Mouse (Mus musculus): ENCODE measurements at regions not wholly inside any gene's neighbourhood (a gene's known extent, or its start where the extent isn't known, plus 50 kb on each side); places are given as distances from the start of the nearest gene placed in this dataset.

DNA sequence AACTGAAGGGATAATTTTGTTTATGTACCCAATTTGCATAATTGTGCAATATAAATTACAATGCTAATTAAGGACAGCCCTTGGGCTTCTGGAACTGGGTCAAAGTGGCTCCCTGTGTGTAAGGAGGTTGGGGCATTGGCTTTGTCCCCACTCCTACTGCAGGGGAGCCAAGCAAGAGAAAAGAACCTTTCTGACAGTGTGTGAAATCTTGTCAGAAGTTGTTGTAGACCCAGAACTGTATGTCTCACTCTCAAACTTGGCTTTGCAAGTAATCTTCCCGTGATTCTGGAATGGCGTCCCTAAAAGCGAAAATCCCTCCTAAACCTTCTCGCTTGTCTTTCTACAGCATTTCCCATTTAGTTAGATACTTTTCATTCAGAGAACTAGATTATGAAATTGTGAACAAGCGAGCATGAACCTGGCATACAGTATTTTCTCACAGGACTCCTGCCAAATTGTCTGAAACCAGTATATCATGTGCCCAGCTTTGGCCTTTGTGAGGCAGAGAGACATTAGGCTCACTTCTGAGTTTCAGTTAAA lies 83.8 kb upstream of the Gm11146 start:
- DNase-seq, result peak in 1 of 2 experiments; percentile 13

DNA sequence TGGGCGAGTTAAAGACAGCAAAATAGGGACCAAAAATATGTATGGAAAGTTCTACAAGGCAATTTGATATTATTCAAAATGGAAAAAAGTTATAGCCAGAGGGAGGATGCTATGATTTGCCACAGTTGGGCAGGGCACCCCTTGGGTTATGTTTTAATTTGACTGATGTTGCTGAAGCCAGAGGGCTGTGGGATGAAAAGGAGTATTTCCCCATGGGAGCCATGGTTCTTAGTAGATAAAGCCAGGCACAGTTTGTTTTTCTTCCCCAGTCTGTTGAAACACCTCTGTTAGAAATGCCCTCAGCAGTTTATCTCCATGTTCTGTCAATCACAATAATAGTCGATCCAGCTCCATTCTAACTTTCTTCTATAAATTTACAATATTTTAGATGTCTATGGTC lies 82.6 kb upstream of the Gm11146 start:
- no peak for DNase-seq

DNA sequence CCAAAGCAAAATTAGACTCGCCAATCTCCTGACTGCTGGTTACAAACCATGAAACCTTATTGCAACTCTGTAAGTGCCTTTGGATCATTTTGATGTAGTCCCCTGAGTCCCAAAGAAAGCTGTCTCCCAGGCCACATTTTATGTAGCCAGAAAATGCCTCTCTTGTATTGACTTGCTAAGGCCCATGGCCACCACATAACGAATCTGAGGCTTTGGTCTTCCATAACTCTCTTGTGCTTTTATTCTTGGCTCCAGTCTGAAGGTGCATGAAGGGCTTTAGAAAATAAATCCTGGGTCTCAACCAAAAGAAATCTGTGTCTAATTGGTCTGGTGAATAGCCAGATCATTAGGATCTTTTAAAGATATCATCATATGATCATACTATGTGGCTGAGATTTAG lies 77.3 kb upstream of the Gm11146 start:
- no peak for DNase-seq

DNA sequence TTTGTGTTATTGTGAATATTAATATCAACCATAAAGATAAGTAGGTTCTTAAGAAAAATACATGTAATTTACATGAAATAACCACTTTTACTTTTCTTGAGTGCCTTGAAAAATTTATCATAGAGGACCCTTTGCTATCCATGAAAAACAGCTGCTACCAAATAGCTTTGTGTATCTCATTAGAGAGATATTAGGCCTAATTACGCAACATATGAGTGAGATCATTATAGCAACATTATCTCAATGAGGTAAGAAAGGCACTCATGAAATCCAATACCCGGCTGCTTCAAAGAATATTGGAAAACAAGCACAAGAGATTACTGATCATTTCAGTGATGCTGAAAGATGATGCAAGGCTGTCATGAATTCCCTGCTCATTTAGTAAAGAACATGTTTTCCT lies 74.9 kb upstream of the Gm11146 start:
- peak in 1 of 2 experiments; percentile 22 for DNase-seq

- no peak for DNase-seq
These were observed 74.1 kb upstream of the Gm11146 start for GRCm38 (mm10) chr16:77675885-77676597.

DNA sequence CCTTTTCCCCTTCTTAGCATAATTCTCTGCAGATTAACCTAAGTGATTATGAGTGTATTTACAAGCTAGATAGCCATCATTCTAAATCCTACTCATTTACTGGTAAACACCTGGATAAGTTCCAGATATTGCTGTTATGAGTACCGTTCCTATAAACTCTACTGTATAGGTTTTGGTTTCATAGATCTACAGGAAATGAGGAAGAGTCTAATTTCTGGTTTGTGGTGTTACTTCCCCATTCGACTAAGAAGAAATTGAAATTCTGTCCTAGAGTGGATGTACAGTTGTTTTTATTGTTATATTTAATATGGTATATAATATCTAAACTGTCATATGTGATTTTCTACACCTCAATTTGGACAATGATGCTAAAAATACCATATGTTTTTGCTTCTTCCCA lies 69.4 kb upstream of the Gm11146 start:
- no peak for DNase-seq

DNA sequence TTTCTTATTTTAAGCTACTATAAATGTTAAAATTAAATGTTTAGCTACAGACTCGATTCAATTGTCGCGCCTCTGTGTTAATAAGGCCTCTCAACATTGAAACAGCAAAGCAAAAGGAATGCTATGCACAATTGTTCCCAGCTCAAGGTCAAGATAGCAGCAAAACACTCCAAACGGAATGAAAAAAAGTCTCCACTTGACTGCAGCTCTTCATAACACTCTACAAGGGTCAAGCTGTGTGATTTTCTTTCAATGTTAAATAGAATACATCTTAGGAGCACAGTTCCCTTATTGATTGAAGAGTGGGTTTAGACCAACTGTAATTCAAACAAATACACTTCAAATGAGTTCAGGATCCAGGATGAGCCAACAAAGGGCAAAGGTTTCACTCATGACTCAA lies 63.9 kb upstream of the Gm11146 start:
- no peak for DNase-seq

DNA sequence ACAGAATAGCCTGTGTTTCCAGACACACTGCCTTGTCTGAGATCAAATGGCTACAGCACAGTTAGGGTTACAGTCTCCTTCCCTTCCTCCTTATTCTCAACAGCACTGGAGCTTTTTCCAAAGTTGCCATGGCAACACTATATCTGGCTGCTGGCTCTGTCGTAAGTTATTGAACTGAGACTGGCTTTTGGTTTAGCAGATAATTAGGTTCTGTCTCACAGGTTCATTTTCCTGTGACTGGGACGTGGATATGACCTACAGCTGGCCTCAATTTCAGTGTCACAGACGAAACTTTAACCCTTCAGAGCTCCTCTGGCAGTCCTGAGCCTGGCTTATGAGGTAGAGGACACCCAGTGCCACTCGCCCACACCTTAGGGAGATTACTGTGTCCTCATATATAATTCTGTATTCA lies 60.2 kb upstream of the Gm11146 start:
- DNase-seq, result no peak

- no peak for DNase-seq
These were observed 51.4 kb upstream of the Gm11146 start for GRCm38 (mm10) chr16:77653306-77653705.

Small RNA genes in the stretch of these regions (microRNA-seq; reads per million reads assigned to microRNA genes)
- 0 reads per million in 2 experiments for gene Gm25025
